Mouse (Mus musculus) left cerebral cortex, postnatal 4 days (tissue): ENCODE results near the gene Gstp3. TPM values are rescaled to one million over a fixed set of nuclear protein-coding genes. Genes with fewer than 3 reads are reported as not detected.

Source experiments
- DNase-seq: peaks from one replicate; pipeline ENCODE4 v3.0.0-alpha.2; 2022
- intact Hi-C: fragments of 180-260 bp; cut with DNase I; formaldehyde crosslinking; loops from one replicate; pipeline ENCODE4 v1.15.1; 2025
- total RNA-seq, 2 experiments: library from RNA; stranded (reverse); gene quantifications; 2 replicates each; pipeline ENCODE4 v1.2.3; 2021

Gene Gstp3
- not detected for total RNA-seq

- intact Hi-C loops: no loop called here
- DNase-seq: no peak
These were observed at the start of gene Gstp3 for GRCm38 (mm10) chr19:4059069-4059740. TSS of gene Gstp3 (minus strand) at chr19:4059569.

GRCm38 (mm10) chr19:4108535-4108934 lies 49.2 kb upstream of the Gstp3 start:
- intact Hi-C loops: no loop called here
- no peak for DNase-seq

DNA sequence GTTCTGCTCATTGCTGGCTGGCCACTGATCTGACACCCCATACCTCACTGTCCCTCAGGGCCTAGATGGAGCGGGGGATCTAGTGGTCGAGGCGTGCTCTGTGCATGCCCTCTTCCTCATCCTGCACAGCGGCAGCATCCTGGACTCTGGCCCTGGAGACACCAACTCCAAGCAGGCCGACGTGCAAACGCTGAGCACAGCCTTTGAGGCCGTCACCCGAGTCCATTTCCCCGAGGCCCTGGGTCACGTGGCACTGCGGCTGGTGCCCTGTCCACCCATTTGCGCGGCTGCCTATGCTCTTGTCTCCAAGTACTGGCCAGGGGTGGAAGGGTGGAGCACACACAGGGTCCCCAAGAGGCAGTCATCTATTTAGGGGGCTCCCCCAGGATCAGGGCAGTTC lies 47.3 kb upstream of the Gstp3 start:
- intact Hi-C loops: no loop called here
- DNase-seq: no peak

DNA sequence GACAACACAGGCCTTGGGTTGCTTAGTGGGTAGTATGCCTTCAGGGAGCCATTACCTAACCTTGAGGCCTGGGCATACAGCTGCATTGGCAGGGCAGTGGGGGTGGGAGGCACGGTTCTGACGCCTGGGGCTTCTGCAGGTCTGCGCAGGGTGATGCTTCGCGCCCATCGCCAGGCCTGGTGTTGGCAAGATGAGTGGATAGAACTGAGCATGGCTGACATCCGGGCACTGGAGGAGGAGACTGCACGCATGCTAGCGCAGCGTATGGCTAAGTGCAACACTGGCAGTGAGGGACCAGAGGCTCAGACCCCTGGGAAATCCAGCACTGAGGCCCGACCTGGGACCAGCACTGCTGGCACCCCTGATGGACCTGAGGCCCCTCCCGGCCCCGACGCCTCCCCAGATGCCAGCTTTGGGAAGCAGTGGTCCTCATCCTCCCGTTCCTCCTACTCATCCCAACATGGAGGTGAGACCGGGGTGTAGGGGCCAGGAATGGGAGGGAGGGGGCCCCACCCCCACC lies 45.4 kb upstream of the Gstp3 start:
- DNase-seq: no peak
- intact Hi-C loops: no loop called here

GRCm38 (mm10) chr19:4103792-4104191 lies 44.4 kb upstream of the Gstp3 start:
- DNase-seq: no peak
- intact Hi-C loops: no loop called here

DNA sequence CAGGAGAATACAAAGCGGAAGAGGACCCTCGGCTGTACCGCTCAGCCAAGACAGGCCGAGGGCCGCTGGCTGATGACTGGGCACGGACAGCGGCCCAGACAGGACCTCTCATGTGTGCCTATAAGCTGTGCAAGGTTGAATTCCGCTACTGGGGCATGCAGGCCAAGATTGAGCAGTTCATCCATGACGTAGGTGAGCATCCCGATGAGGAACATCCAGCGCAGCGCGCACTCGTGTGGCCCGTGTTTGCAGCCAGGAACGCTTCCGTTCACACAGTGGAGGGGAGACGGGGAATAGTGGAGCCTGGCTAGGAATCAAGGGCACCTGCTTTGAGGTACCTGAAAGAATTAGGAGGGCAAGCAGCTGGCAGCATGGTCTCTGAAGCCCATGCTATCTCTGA lies 43.9 kb upstream of the Gstp3 start:
- no peak for DNase-seq
- intact Hi-C loops: no loop called here

DNA sequence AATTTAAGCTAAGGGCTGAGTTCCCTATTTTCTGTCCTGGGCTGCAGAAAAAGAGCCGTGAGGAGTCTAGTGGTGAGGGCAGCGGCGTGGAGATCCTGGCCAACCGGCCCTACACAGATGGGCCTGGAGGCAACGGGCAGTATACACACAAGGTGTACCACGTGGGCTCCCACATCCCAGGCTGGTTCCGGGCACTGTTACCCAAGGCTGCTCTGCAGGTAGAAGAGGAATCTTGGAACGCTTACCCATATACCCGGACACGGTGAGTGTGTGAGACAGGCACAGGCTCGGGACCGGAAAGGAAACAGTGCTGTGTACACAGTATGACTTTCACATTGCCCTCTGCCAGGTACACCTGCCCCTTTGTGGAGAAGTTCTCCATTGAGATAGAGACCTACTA lies 43.3 kb upstream of the Gstp3 start:
- intact Hi-C loops: no loop called here
- DNase-seq: no peak

GRCm38 (mm10) chr19:4102049-4102448 lies 42.7 kb upstream of the Gstp3 start:
- no peak for DNase-seq
- intact Hi-C loops: no loop called here

- intact Hi-C loops: no loop called here
- DNase-seq: no peak
These were observed 42.1 kb upstream of the Gstp3 start for GRCm38 (mm10) chr19:4101466-4101865.

DNA sequence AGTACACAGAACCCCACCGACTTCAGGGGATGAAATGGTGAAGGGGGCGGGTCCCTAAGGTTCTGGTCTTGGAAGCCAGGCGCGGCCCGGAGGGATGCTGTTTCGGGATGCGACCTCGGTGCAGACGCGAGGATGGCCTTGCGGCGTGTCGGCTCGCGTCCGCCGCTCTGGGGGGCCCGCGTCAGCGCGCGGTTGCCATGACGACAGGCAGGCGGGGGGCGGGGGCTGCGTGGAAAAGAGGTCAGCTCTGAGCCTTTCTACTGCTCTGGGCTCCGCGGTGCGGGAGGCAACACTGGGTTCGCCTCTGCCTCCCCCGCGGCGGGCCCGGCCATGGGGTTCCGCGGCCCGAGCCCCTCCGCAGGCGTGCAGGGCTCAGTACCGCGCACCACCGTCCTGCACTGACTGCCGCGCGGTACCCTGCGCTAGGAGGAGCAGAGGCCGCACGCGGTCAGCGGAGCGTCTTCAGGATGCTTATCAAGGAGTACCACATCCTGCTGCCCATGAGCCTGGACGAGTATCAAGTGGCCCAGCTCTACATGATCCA lies 41.4 kb upstream of the Gstp3 start:
- peak; percentile 60 for DNase-seq
- intact Hi-C loops: no loop called here

DNA sequence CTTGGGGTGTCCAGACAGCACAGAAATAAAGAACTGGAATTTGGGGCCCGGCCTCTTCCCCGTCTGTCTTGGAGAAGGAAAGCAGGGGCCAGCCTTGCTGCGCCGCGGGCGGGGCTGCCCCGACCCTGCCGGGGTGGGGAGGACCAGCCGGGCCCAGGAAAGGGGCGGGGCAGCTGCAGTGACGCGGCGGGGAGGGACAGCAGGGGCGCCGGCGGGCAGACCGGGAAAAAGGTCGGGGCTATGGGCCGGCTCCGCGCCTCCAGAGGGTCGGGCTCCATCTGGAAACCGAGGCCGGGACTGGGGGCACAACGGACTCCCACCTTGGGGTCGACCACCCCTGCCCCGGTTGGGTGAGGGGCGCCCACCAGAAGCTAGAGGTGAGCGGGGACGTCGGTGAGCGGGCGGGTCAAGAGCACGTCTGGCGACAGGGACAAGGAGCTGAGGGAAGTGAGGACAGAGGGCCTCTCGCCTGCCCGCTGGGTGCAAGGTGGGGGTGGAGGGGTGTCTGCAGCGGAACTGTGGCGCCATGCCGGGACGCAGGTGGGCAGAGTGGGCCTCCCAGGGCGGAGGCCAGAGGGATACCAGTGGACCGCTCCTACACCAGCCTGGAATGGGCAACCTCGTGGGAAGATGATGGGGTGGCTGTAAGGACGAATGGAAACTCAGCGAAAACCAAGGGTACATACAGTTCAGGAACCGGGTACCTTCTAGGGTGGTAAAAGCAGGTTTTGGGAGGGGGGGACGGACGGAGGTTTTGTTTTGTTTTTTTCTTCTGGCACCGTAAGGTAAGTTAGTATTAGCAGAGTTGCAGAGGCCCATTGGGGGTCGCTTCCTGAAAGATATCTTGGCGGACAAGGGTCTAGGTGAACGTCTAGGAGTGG lies 40.7 kb upstream of the Gstp3 start, which contains the start of gene Pitpnm1:
Gene Pitpnm1 (plus strand): TSS at position 162 of the 881 bp plus-strand sequence.
- intact Hi-C loops: no loop called here

GRCm38 (mm10) chr19:4099056-4099455 lies 39.7 kb upstream of the Gstp3 start:
- intact Hi-C loops: no loop called here

More for the DNA sequence above, 40.7 kb upstream of the Gstp3 start, which contains the start of gene Pitpnm1:
- DNase-seq: peak; percentile 41

GRCm38 (mm10) chr19:4098426-4098825 lies 39.1 kb upstream of the Gstp3 start:
- no peak for DNase-seq
- intact Hi-C loops: no loop called here

More at GRCm38 (mm10) chr19:4099056-4099455, 39.7 kb upstream of the Gstp3 start:
- peak; percentile 90 for DNase-seq

GRCm38 (mm10) chr19:4097441-4097825 lies 38.1 kb upstream of the Gstp3 start:
- no peak for DNase-seq
- intact Hi-C loops: no loop called here

DNA sequence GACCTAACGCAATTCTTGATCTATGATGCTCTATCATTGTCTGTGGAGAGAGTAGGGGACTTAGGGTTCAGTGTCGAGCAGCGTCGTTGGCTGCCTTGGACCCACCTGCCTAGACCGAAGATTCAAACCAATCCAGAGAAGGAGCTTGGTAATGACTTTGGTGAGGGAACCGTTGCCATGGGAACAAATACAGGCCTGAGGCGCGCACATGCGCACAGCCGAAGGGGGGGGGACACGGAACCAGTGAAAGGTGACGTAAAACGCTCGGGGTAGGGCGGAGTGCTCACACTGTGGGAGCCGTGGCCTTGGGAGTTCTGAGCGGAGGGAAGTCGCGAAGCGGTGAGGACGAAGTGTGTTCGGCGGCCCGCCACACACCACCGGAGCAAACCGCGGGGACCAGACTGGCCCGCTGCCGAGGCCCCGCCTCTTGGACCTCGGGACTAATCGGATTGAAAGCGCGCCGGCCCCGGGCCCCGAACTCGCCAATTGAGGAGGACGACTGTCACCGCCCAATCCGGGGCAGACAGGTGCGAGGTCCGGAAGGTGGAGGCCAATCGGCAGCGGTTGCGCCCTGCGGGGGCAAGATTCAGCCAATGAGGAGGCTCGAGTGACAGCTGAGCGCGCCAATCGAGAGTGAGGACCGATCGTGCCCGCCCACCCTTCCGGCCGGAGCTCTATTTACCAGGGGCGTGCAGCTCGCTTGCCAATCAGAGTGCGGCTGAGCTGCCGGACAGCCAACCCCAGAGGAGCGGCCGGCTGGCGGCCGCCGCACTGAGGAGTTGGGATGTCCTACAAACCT lies 37.5 kb upstream of the Gstp3 start, which contains the start of gene Cdk2ap2:
Gene Cdk2ap2 (plus strand): TSS at position 541 of the 799 bp plus-strand sequence.
- intact Hi-C loops: no loop called here
- DNase-seq: peak; percentile 99

DNA sequence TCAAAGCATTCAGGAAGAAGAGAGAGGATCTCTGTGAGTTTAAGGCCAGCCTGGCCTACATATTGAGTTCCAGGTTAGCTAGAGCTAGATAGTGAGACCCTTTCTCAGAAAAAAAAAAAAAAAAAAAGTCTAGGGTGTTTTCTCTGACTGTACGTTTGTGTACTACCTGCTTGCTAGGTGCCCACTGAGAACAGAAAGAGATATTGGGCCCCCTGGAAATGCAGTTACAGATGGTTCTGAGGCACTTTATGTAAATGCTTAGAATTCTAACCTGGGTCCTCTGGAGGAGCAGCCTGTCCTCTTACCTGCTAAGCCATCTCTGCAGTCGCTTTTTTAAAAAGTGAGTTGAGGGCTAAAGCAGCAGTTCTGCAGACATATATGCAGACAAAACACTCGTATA lies 36.4 kb upstream of the Gstp3 start:
- intact Hi-C loops: no loop called here

GRCm38 (mm10) chr19:4094774-4095303 lies 35.5 kb upstream of the Gstp3 start:
- intact Hi-C loops: no loop called here
- no peak for DNase-seq

More for the DNA sequence above, 36.4 kb upstream of the Gstp3 start:
- DNase-seq: no peak

DNA sequence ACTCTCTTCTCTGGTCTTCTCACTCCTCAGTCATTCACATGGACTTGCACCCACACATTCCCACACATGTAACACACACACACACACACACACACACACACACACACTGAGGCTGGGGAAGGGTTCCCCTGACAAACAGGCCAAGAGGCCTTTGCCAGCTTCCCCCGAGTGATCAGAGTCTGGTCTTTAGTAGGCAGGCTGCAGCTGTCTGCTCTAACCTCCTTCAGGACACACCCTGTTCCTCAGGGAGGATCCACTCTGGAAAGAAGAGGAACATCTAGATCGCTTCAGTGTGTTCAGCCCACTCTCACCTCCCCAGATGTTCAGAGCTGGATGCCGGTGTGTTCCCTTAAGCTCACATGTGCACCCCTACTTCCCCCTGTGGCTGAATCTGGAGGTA lies 35.0 kb upstream of the Gstp3 start:
- intact Hi-C loops: no loop called here
- no peak for DNase-seq

- intact Hi-C loops: no loop called here
- no peak for DNase-seq
These were observed 34.4 kb upstream of the Gstp3 start for GRCm38 (mm10) chr19:4093772-4094171.

DNA sequence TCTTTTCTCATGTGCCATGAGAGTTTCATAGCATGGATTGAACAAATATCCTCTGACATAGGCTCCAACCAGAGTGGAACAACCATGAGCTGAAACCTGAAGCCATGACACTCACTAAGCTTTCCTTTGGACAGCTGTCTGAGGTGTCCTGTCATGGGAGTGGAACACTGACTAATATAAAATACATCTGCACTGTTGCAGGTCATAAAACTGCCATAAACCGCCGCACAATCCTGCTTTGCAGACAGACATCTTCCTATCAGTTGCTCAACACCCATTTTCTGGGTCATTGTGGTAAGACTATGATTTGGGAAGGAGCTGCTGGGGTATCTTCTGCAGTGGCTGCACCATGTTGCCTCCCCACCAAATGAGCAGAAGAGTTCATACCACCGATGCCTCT lies 33.4 kb upstream of the Gstp3 start:
- intact Hi-C loops: no loop called here
- DNase-seq: no peak
